Comparison of ENCODE assay signal across 18 mouse cellular contexts in the genomic region with DNA sequence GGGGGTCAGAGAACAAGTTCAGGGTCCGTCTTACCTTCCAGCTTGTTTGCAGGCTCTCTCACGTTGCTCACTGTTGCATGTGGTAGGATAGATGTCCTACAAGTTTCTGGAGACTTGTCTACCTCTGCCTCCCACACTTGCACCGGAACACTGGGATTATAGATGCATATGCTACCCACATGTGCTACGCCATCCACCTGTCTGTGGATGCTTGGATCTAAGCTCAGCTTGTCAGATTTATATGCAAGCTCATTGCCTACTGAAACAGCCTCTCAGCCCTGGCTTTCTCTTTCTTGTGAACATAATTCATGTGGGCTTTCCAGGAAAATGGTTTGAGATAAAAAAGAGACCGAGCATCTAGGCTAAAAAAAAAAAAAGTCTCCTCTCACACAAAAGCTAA.
DNase-seq lines count a peak whose midpoint lies in the region; TF ChIP-seq lines count a peak whose summit lies in the region.
"Had no signal": no experiment of that assay in that cellular context is flagged by ENCODE, and none has a peak within 500 bp of the region (broad histone marks: within the 10 kb centered on the region; RNA-seq: fewer than 3 reads in every experiment).

No protein-coding gene starts in this region.

- intact Hi-C loops in left cerebral cortex, postnatal 25 days (cut with DNase I) = loop anchor here (2.0 to 10.0 kb wide), 3 partner anchors 155 to 308 kb away; no protein-coding TSS in a partner anchor

- no peak overlapping the region for H3K4me3 ChIP-seq in layer of hippocampus, adult 2 months
- H3K4me3 ChIP-seq: erythroblast, embryonic 14.5 days; hindbrain, embryonic 12.5 days; midbrain, embryonic 10.5 days; neural tube, embryonic 12.5 days had no signal

- no peak for TF ChIP-seq CTCF in layer of hippocampus, adult 2 months (conservative IDR thresholded peaks at IDR 0.05)

- peak; percentile 11 to 22 for DNase-seq in layer of hippocampus, adult 8-10 months (ENCODE audit: low spot score in 2 of 2)
- DNase-seq in layer of hippocampus, adult 2 months (ENCODE audit: low spot score in 2 of 2) = no peak
- peak; percentile 38 to 66 for DNase-seq in frontal cortex, postnatal 36 days (ENCODE audit: low spot score in 2 of 2)
- DNase-seq in left cerebral cortex, postnatal 25 days (ENCODE audit: low spot score in 2 of 2) = peak; percentile 26 to 91
- peak; percentile 73 for DNase-seq in telencephalon, adult 2 months (ENCODE audit: low read depth, low spot score)
- DNase-seq in cerebellum, adult 8-10 months = no peak
- no peak for DNase-seq in retina, postnatal 1 day
- DNase-seq: cerebellum, postnatal 36 days; gastrocnemius, postnatal 36 days; layer of hippocampus, postnatal 36 days; liver; liver, postnatal 0 days; lung, postnatal 14 days; thymus, adult 2 months had no signal

- H3K27ac ChIP-seq in layer of hippocampus, adult 2 months = no peak overlapping the region
- H3K27ac ChIP-seq: hindbrain, embryonic 12.5 days; midbrain, embryonic 10.5 days; neural tube, embryonic 12.5 days had no signal

Comparison
In these comparisons a context has a peak if more than half of its experiments do, and no peak if none do; other contexts are left out.
1. DNase-seq: peak in layer of hippocampus, adult 8-10 months (2 of 2), frontal cortex, postnatal 36 days (2 of 2), left cerebral cortex, postnatal 25 days (2 of 2) and telencephalon, adult 2 months (single experiment); none in layer of hippocampus, adult 2 months (0 of 2), cerebellum, adult 8-10 months (single experiment) and retina, postnatal 1 day (single experiment).